Mouse (Mus musculus) cerebellum, adult 2 months (tissue): ENCODE measurements around the gene Ss18l2. TPM values are rescaled to one million over a fixed set of nuclear protein-coding genes. Genes with fewer than 3 reads are reported as not detected.

Source experiments
- DNase-seq, 2 experiments: peaks; one replicate each; pipeline ENCODE4 v3.0.0; 2021
- H3K27ac ChIP-seq: fragments of 200-500 bp; 2 replicates; pipeline ENCODE4 v1.5.1; 2012; ENCODE audit warnings: low read length, control low read depth, inconsistent platforms; ENCODE audit not compliant: insufficient read depth
- H3K27me3 ChIP-seq: fragments of 200-500 bp; 2 replicates; pipeline ENCODE4 v1.6.1; 2012; ENCODE audit warnings: inconsistent platforms, mild to moderate bottlenecking, low read length, moderate library complexity; ENCODE audit not compliant: control insufficient read depth, insufficient read depth
- H3K4me1 ChIP-seq: fragments of 200-500 bp; 2 replicates; pipeline ENCODE4 v1.6.1; 2011; ENCODE audit warnings: low read length; ENCODE audit not compliant: control insufficient read depth, insufficient read depth
- H3K4me3 ChIP-seq: fragments of 200-500 bp; replicated peaks from 2 replicates; pipeline ENCODE3; 2011; ENCODE audit warnings: mild to moderate bottlenecking, low read depth, low read length, control low read depth; ENCODE audit not compliant: insufficient read depth
- CTCF ChIP-seq: fragments of 200-500 bp; IDR thresholded peaks from 2 replicates; pipeline ENCODE4 v1.5.1; 2011; ENCODE audit warnings: low read depth, mild to moderate bottlenecking, control low read depth, low read length, moderate library complexity, borderline replicate concordance; ENCODE audit not compliant: insufficient read depth
- POLR2A ChIP-seq: fragments of 200-500 bp; IDR thresholded peaks from 2 replicates; pipeline ENCODE4 v1.6.1; 2011; ENCODE audit warnings: low read length, control low read depth, borderline replicate concordance; ENCODE audit not compliant: insufficient read depth
- WGBS: fragments of 180-500 bp; shearing (Covaris S2); methylation state at CpG from one replicate; pipeline ENCODE4 v1.1.7; 2018; 5-methylcytosine and 5-hydroxymethylcytosine counted together
- polyA plus RNA-seq: library from polyadenylated mRNA; depleted of rRNA; stranded (reverse); fragments of >200 nt; gene quantifications from 2 replicates; pipeline ENCODE4 v1.2.3, GENCODE M21; 2012

The Ss18l2 gene
- polyA plus RNA-seq, 1 experiment = 147 TPM

- peak in 1 of 2 experiments; percentile 15 for DNase-seq
- TF ChIP-seq CTCF (no peak), POLR2A (no peak)
- Histone ChIP-seq H3K27me3 (no peaks in the 10 kb centered on the region), H3K4me1 (peaks cover 21% of the 10 kb centered on the region; the same call in 1 of the 2 replicates), H3K4me3 (peak overlapping the region; percentile 92), H3K27ac (0 out of 2 replicates have a peak overlapping the region, but pooled peaks have one; percentile 23)
- 46% methylated on average over 10 of the region's 10 CpGs for whole genome bisulfite sequencing
These were observed 48.0 kb downstream of the Ss18l2 start for GRCm38 (mm10) chr9:121757835-121758814.

GRCm38 (mm10) chr9:121759091-121760081 lies 49.3 kb downstream of the Ss18l2 start, which contains the start of gene Zfp651:
Zfp651 (plus strand) TSS chr9:121759330.
- WGBS = under 1% methylated on average over 97 of the region's 97 CpGs
- Histone ChIP-seq H3K27ac (peak within 1 kb of the TSS; percentile 5; the same call in 1 of the 2 replicates), H3K4me1 (peaks cover 24% of the 10 kb centered on the region), H3K4me3 (peak within 1 kb of the TSS; percentile 92), H3K27me3 (no peaks in the 10 kb centered on the region)
- peak; percentile 66 to 69 for DNase-seq
- no peak for TF ChIP-seq CTCF
- peak; percentile 28; the same call in 1 of the 2 replicates for TF ChIP-seq POLR2A

GRCm38 (mm10) chr9:121760271-121761090 lies 50.4 kb downstream of the Ss18l2 start:
- peak overlapping the region; percentile 70 for H3K4me3 ChIP-seq
- no peak for TF ChIP-seq POLR2A
- no peak for TF ChIP-seq CTCF
- peaks cover 33% of the 10 kb centered on the region for H3K4me1 ChIP-seq
- DNase-seq = peak; percentile 46 to 55
- H3K27me3 ChIP-seq = no peaks in the 10 kb centered on the region
- 1% methylated on average over 43 of the region's 43 CpGs for WGBS
- no peak overlapping the region for H3K27ac ChIP-seq

GRCm38 (mm10) chr9:121761091-121761665 lies 51.0 kb downstream of the Ss18l2 start:
- Histone ChIP-seq H3K4me1 (peaks cover 34% of the 10 kb centered on the region), H3K27ac (no peak overlapping the region), H3K4me3 (peak overlapping the region; percentile 1), H3K27me3 (no peaks in the 10 kb centered on the region)
- DNase-seq = no peak
- TF ChIP-seq POLR2A (no peak), CTCF (no peak)
- WGBS = 76% methylated on average over 10 of the region's 10 CpGs

- no peak overlapping the region for H3K4me3 ChIP-seq
- no peak for DNase-seq
- whole genome bisulfite sequencing = 73% methylated on average over 8 of the region's 8 CpGs
These were observed 51.7 kb downstream of the Ss18l2 start for GRCm38 (mm10) chr9:121761787-121762186.

GRCm38 (mm10) chr9:121762248-121762647 lies 52.1 kb downstream of the Ss18l2 start:
- TF ChIP-seq POLR2A (no peak), CTCF (no peak)
- Histone ChIP-seq H3K27me3 (no peaks in the 10 kb centered on the region), H3K4me3 (no peak overlapping the region), H3K4me1 (peaks cover 34% of the 10 kb centered on the region), H3K27ac (no peak overlapping the region)
- WGBS = 83% methylated on average over 10 of the region's 10 CpGs
- no peak for DNase-seq

More at GRCm38 (mm10) chr9:121761787-121762186, 51.7 kb downstream of the Ss18l2 start:
- Histone ChIP-seq H3K27me3 (no peaks in the 10 kb centered on the region), H3K4me1 (peaks cover 34% of the 10 kb centered on the region), H3K27ac (no peak overlapping the region)
- TF ChIP-seq POLR2A = no peak
- TF ChIP-seq CTCF = no peak
